Mouse (Mus musculus) lung, postnatal 0 days (tissue): ENCODE data around the gene Dcp1a.

Experiments
- CTCF ChIP-seq: IDR thresholded peaks from 2 replicates; pipeline ENCODE4 v1.5.1; 2016; ENCODE audit warnings: antibody characterized with exemption, mild to moderate bottlenecking
- EP300 ChIP-seq: IDR thresholded peaks from 2 replicates; pipeline ENCODE4 v1.6.1; 2016; ENCODE audit warnings: antibody characterized with exemption, mild to moderate bottlenecking, control low read depth

- no peak for TF ChIP-seq CTCF
- TF ChIP-seq EP300 = no peak
Observed at GRCm38 (mm10) chr14:30504990-30505389, 25.7 kb downstream of the Dcp1a start.
